Mouse (Mus musculus) bone marrow macrophage, adult 2 months (primary cell): ENCODE results near the gene Med21.

ENCODE experiments used
- CTCF ChIP-seq: IDR thresholded peaks from 2 replicates; pipeline ENCODE4 v1.5.1; 2012; ENCODE audit warnings: low read depth, mild to moderate bottlenecking, low read length, moderate library complexity
- POLR2A ChIP-seq: IDR thresholded peaks from 2 replicates; pipeline ENCODE4 v1.6.1; 2012; ENCODE audit warnings: mild to moderate bottlenecking, low read depth, low read length, borderline replicate concordance

- TF ChIP-seq POLR2A (no peak), CTCF (no peak)
These were observed 12.3 kb upstream of the Med21 start for GRCm38 (mm10) chr6:146629781-146630756.
